Mouse (Mus musculus) midbrain, embryonic 12.5 days (tissue): ENCODE measurements at regions not wholly inside any gene's neighbourhood (a gene's known extent, or its start where the extent isn't known, plus 50 kb on each side); places are given as distances from the start of the nearest gene placed in this dataset.

Experiments
- ATAC-seq: fragments of 200-750 bp; cut with Nextera tagmentation; 2 replicates; pipeline ENCODE4 v1.8.0; 2017; ENCODE audit warnings: low read depth, moderate TSS enrichment, moderate library complexity; ENCODE audit not compliant: low FRiP score
- H3K27ac ChIP-seq: fragments of 300-500 bp; sonication (generic); replicated peaks from 2 replicates; pipeline ENCODE4 v1.5.1; 2016; ENCODE audit warnings: mild to moderate bottlenecking
- H3K27me3 ChIP-seq: fragments of 300-500 bp; sonication (generic); 2 replicates; pipeline ENCODE4 v1.6.1; 2016; ENCODE audit warnings: mild to moderate bottlenecking
- H3K36me3 ChIP-seq: fragments of 300-500 bp; sonication (generic); 2 replicates; pipeline ENCODE4 v1.6.1; 2016
- H3K4me1 ChIP-seq: fragments of 300-500 bp; sonication (generic); 2 replicates; pipeline ENCODE4 v1.6.1; 2016
- H3K4me2 ChIP-seq: fragments of 300-500 bp; sonication (generic); replicated peaks from 2 replicates; pipeline ENCODE4 v1.6.1; 2016; ENCODE audit warnings: mild to moderate bottlenecking, moderate library complexity
- H3K4me3 ChIP-seq: fragments of 300-500 bp; sonication (generic); 2 replicates; pipeline ENCODE4 v1.5.1; 2016; ENCODE audit warnings: mild to moderate bottlenecking
- H3K9ac ChIP-seq: fragments of 300-500 bp; sonication (generic); replicated peaks from 2 replicates; pipeline ENCODE4 v1.6.1; 2016; ENCODE audit warnings: mild to moderate bottlenecking, moderate library complexity
- H3K9me3 ChIP-seq: fragments of 300-500 bp; sonication (generic); 2 replicates; pipeline ENCODE4 v1.6.1; 2016; ENCODE audit warnings: mild to moderate bottlenecking
- WGBS: fragments of 180-500 bp; shearing (Covaris S2); methylation state at CpG from one replicate; pipeline ENCODE4 v1.1.7; 2016; 5-methylcytosine and 5-hydroxymethylcytosine counted together

- H3K9me3 ChIP-seq: no peaks in the 10 kb centered on the region
- H3K27ac ChIP-seq: no peak overlapping the region
- H3K27me3 ChIP-seq: no peaks in the 10 kb centered on the region
- no peak overlapping the region for H3K4me2 ChIP-seq
- H3K36me3 ChIP-seq: no peaks in the 10 kb centered on the region
- no peaks in the 10 kb centered on the region for H3K4me1 ChIP-seq
- no peak overlapping the region for H3K9ac ChIP-seq
- no peak for ATAC-seq
- WGBS: 79% methylated on average over 7 of the region's 7 CpGs
- no peak overlapping the region for H3K4me3 ChIP-seq
Observed at GRCm38 (mm10) chr1:88860871-88861589, 159.0 kb upstream of the Arl4c start.

- Histone ChIP-seq H3K4me2 (no peak overlapping the region), H3K4me1 (no peaks in the 10 kb centered on the region), H3K9ac (no peak overlapping the region), H3K27ac (no peak overlapping the region), H3K36me3 (no peaks in the 10 kb centered on the region), H3K4me3 (no peak overlapping the region), H3K9me3 (no peaks in the 10 kb centered on the region), H3K27me3 (no peaks in the 10 kb centered on the region)
- 78% methylated on average over 4 of the region's 4 CpGs for WGBS
- no peak for ATAC-seq
Observed at GRCm38 (mm10) chr1:88861590-88861935, 159.5 kb upstream of the Arl4c start.

GRCm38 (mm10) chr1:88865436-88865835 lies 163.4 kb upstream of the Arl4c start:
- Histone ChIP-seq H3K4me2 (no peak overlapping the region), H3K4me3 (no peak overlapping the region), H3K9ac (no peak overlapping the region), H3K27ac (no peak overlapping the region), H3K36me3 (no peaks in the 10 kb centered on the region), H3K27me3 (no peaks in the 10 kb centered on the region), H3K9me3 (no peaks in the 10 kb centered on the region), H3K4me1 (no peaks in the 10 kb centered on the region)
- WGBS: 67% methylated on average over 6 of the region's 6 CpGs
- ATAC-seq: no peak

- ATAC-seq: no peak
- Histone ChIP-seq H3K9ac (no peak overlapping the region), H3K4me2 (no peak overlapping the region), H3K36me3 (no peaks in the 10 kb centered on the region), H3K27ac (no peak overlapping the region), H3K4me1 (no peaks in the 10 kb centered on the region), H3K4me3 (no peak overlapping the region), H3K9me3 (no peaks in the 10 kb centered on the region), H3K27me3 (no peaks in the 10 kb centered on the region)
- WGBS: 79% methylated on average over 2 of the region's 2 CpGs
Observed at GRCm38 (mm10) chr1:88866571-88866970, 164.6 kb upstream of the Arl4c start.

GRCm38 (mm10) chr1:88867138-88867537 lies 165.1 kb upstream of the Arl4c start:
- no peak for ATAC-seq
- no peak overlapping the region for H3K4me3 ChIP-seq
- H3K27me3 ChIP-seq: no peaks in the 10 kb centered on the region
- no peak overlapping the region for H3K4me2 ChIP-seq
- no peaks in the 10 kb centered on the region for H3K36me3 ChIP-seq
- no peak overlapping the region for H3K27ac ChIP-seq
- H3K9ac ChIP-seq: no peak overlapping the region
- 90% methylated on average over 3 of the region's 3 CpGs for WGBS
- no peaks in the 10 kb centered on the region for H3K9me3 ChIP-seq
- no peaks in the 10 kb centered on the region for H3K4me1 ChIP-seq

- no peak overlapping the region for H3K27ac ChIP-seq
- H3K4me1 ChIP-seq: no peaks in the 10 kb centered on the region
- H3K27me3 ChIP-seq: 0 out of 2 replicates have a peak, but pooled peaks cover 3% of the 10 kb centered on the region
- no peak overlapping the region for H3K9ac ChIP-seq
- WGBS: 75% methylated on average over 4 of the region's 4 CpGs
- H3K4me2 ChIP-seq: no peak overlapping the region
- no peak for ATAC-seq
- no peaks in the 10 kb centered on the region for H3K36me3 ChIP-seq
- H3K9me3 ChIP-seq: no peaks in the 10 kb centered on the region
- no peak overlapping the region for H3K4me3 ChIP-seq
Observed at GRCm38 (mm10) chr1:88869885-88870284, 167.9 kb upstream of the Arl4c start.

- Histone ChIP-seq H3K4me2 (no peak overlapping the region), H3K4me3 (no peak overlapping the region), H3K9me3 (no peaks in the 10 kb centered on the region; the same call in 1 of the 2 replicates), H3K9ac (no peak overlapping the region), H3K36me3 (no peaks in the 10 kb centered on the region), H3K27me3 (0 out of 2 replicates have a peak, but pooled peaks cover 3% of the 10 kb centered on the region), H3K27ac (no peak overlapping the region), H3K4me1 (no peaks in the 10 kb centered on the region)
- 76% methylated on average over 6 of the region's 6 CpGs for WGBS
- no peak for ATAC-seq
Observed at GRCm38 (mm10) chr1:88875356-88875755, 173.3 kb upstream of the Arl4c start.

- Histone ChIP-seq H3K27me3 (0 out of 2 replicates have a peak, but pooled peaks cover 3% of the 10 kb centered on the region), H3K27ac (no peak overlapping the region), H3K4me2 (no peak overlapping the region), H3K4me1 (no peaks in the 10 kb centered on the region), H3K4me3 (no peak overlapping the region), H3K9me3 (no peaks in the 10 kb centered on the region; the same call in 1 of the 2 replicates), H3K9ac (no peak overlapping the region), H3K36me3 (no peaks in the 10 kb centered on the region)
- no peak for ATAC-seq
- WGBS: 87% methylated on average over 11 of the region's 11 CpGs
Observed at GRCm38 (mm10) chr1:88877441-88877840, 175.4 kb upstream of the Arl4c start.

GRCm38 (mm10) chr1:88878831-88879230 lies 176.8 kb upstream of the Arl4c start:
- 0 out of 2 replicates have a peak, but pooled peaks cover 3% of the 10 kb centered on the region for H3K27me3 ChIP-seq
- no peak overlapping the region for H3K27ac ChIP-seq
- no peak for ATAC-seq
- no peak overlapping the region for H3K9ac ChIP-seq
- 86% methylated on average over 10 of the region's 10 CpGs for WGBS
- no peaks in the 10 kb centered on the region for H3K4me1 ChIP-seq
- no peak overlapping the region for H3K4me3 ChIP-seq
- no peaks in the 10 kb centered on the region; the same call in 1 of the 2 replicates for H3K9me3 ChIP-seq
- no peak overlapping the region for H3K4me2 ChIP-seq
- H3K36me3 ChIP-seq: no peaks in the 10 kb centered on the region

GRCm38 (mm10) chr1:88879367-88879766 lies 177.3 kb upstream of the Arl4c start:
- WGBS: 89% methylated on average over 5 of the region's 5 CpGs
- ATAC-seq: no peak
- H3K27me3 ChIP-seq: 0 out of 2 replicates have a peak, but pooled peaks cover 2% of the 10 kb centered on the region

GRCm38 (mm10) chr1:88891041-88891440 lies 179.2 kb upstream of the Sh3bp4 start:
- WGBS: 95% methylated on average over 4 of the region's 4 CpGs
- Histone ChIP-seq H3K27ac (no peak overlapping the region), H3K4me1 (no peaks in the 10 kb centered on the region), H3K9ac (no peak overlapping the region), H3K27me3 (no peaks in the 10 kb centered on the region), H3K4me2 (no peak overlapping the region), H3K4me3 (no peak overlapping the region), H3K9me3 (no peaks in the 10 kb centered on the region), H3K36me3 (no peaks in the 10 kb centered on the region)
- no peak for ATAC-seq

More at GRCm38 (mm10) chr1:88879367-88879766, 177.3 kb upstream of the Arl4c start:
- H3K4me1 ChIP-seq: no peaks in the 10 kb centered on the region
- no peak overlapping the region for H3K9ac ChIP-seq
- H3K4me2 ChIP-seq: no peak overlapping the region
- no peak overlapping the region for H3K27ac ChIP-seq
- H3K36me3 ChIP-seq: no peaks in the 10 kb centered on the region
- no peak overlapping the region for H3K4me3 ChIP-seq
- no peaks in the 10 kb centered on the region; the same call in 1 of the 2 replicates for H3K9me3 ChIP-seq

- Histone ChIP-seq H3K27me3 (peaks cover 6% of the 10 kb centered on the region; the same call in 1 of the 2 replicates), H3K36me3 (no peaks in the 10 kb centered on the region), H3K4me2 (no peak overlapping the region), H3K9ac (no peak overlapping the region), H3K4me1 (no peaks in the 10 kb centered on the region), H3K27ac (no peak overlapping the region), H3K4me3 (no peak overlapping the region), H3K9me3 (no peaks in the 10 kb centered on the region)
- ATAC-seq: no peak
- 83% methylated on average over 8 of the region's 8 CpGs for WGBS
Observed at GRCm38 (mm10) chr1:88902426-88902825, 167.8 kb upstream of the Sh3bp4 start.
